Comparison of ENCODE assay signal across 8 mouse cellular contexts in the genomic region with DNA sequence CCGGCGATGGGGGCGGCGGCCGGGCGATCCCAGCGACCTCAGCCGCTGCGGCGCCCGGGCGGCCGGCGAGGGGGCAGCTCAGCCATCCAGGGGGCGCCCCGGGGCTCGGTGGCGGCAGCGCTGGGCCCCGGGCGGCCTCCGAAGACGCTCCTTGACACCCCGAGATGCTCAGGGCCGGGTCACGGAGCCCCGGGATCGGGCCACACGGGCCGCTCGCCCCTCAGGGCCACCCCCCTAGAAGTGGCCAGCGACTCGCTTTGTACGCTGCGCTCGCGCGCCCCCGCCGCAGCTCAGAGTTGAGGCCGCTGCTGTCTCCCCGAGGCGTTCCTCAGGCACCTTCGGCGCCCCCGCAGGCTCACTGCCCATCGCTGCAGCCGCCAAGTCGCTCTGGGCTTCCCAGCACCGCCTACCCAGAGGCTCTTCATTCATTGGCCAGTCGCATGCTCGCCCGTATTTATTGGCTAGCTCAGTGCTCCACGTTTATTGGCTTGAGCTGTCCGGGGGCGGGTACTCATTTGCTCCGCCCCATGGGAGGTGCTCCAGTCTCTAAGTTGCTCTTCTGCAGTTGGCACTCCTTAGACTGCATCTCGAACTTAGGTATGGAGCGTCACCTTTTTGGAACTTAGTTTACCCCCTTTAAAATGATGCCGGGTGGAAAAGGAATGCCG. TPM values are rescaled to one million over a fixed set of nuclear protein-coding genes. Genes with fewer than 3 reads are reported as not detected.
DNase-seq lines count a peak whose midpoint lies in the region; ATAC-seq lines count a peak whose summit lies in the region.

Dexi (minus strand) TSS at position 357 of the 668 bp plus-strand sequence.

- DNase-seq in adrenal gland, adult 18-20 months (ENCODE audit: low spot score in 2 of 2) = peak; percentile 90 to 91
- peak; percentile 98 for DNase-seq in embryo, embryonic 11 days
- DNase-seq in gastrocnemius, postnatal 25 days = peak; percentile 96
- peak; percentile 89 for DNase-seq in intestine, embryonic 14.5 days (ENCODE audit: low spot score)
- DNase-seq in left cerebral cortex, postnatal 14 days (ENCODE audit: low spot score in 2 of 2) = peak; percentile 97 to 98
- peak; percentile 95 for DNase-seq in mesoderm, embryonic 11.5 days (ENCODE audit: low read depth, low spot score)
- peak; percentile 96 to 98 for DNase-seq in right cerebral cortex, postnatal 36 days (ENCODE audit: low spot score in 2 of 2)
- DNase-seq in yolk sac, embryonic 10.5 days (ENCODE audit: low spot score) = peak; percentile 96

- intact Hi-C loops in left cerebral cortex, postnatal 14 days (cut with DNase I) = no loop called here

- peak within 1 kb of the TSS; percentile 82 for H3K27ac ChIP-seq in intestine, embryonic 14.5 days (ENCODE audit: low read depth)

- H3K27me3 ChIP-seq in intestine, embryonic 14.5 days (replicated peaks; ENCODE audit: control insufficient read depth, insufficient read depth, low read length) = no peaks in the 10 kb centered on the region

- under 1% methylated on average over 54 of the region's 61 CpGs for WGBS in intestine, embryonic 14.5 days

- H3K36me3 ChIP-seq in intestine, embryonic 14.5 days (ENCODE audit: control insufficient read depth, insufficient read depth, low read length) = no peaks in the 10 kb centered on the region

- H3K4me3 ChIP-seq in intestine, embryonic 14.5 days (ENCODE audit: low read depth, low read length) = peak within 1 kb of the TSS; percentile 83

- no peaks in the 10 kb centered on the region for H3K9me3 ChIP-seq in intestine, embryonic 14.5 days (ENCODE audit: control insufficient read depth, low read length)

- peak; percentile 94 for ATAC-seq in intestine, embryonic 14.5 days (replicated peaks; ENCODE audit: low FRiP score, low TSS enrichment, low read depth)

- H3K9ac ChIP-seq in intestine, embryonic 14.5 days (ENCODE audit: low read length) = peak within 1 kb of the TSS; percentile 86

- H3K4me2 ChIP-seq in intestine, embryonic 14.5 days (ENCODE audit: low read length) = peak within 1 kb of the TSS; percentile 91

- H3K4me1 ChIP-seq in intestine, embryonic 14.5 days (replicated peaks; ENCODE audit: control insufficient read depth, insufficient read depth, low read length) = peaks cover 35% of the 10 kb centered on the region

RNA-seq across cellular contexts. Expression of gene Dexi, which starts in this region (rescaled TPM):
- 10 to 100 TPM; 20.2 to 25.8 TPM for total RNA-seq in adrenal gland, adult 18-20 months (2021)
- 10 to 100 TPM; 43.0 to 43.1 TPM for total RNA-seq in gastrocnemius, postnatal 25 days (2021)
- 21.2 and 26.5 TPM in 2 replicates for polyA plus RNA-seq in intestine, embryonic 14.5 days (2014; fragmentation: Nextera tagmentation; extraction: Ambion mirVana)
- 10 to 100 TPM; 43.5 to 50.3 TPM for total RNA-seq in left cerebral cortex, postnatal 14 days (2021)

Comparison
In these comparisons a context has a peak if more than half of its experiments do, and no peak if none do; other contexts are left out.
1. Peak in every context shown above with its lines: DNase-seq, ATAC-seq, H3K4me3 ChIP-seq and H3K27ac ChIP-seq.